Mouse (Mus musculus): ENCODE data around the gene Mcam. TPM values are rescaled to one million over a fixed set of nuclear protein-coding genes. Genes with fewer than 3 reads are reported as not detected.
A peak's percentile ranks its signal among the peaks of the same experiment; 100 is the strongest.

Mcam gene
- polyA plus RNA-seq, 1 experiment from 2014 or later, result 113 TPM

DNA sequence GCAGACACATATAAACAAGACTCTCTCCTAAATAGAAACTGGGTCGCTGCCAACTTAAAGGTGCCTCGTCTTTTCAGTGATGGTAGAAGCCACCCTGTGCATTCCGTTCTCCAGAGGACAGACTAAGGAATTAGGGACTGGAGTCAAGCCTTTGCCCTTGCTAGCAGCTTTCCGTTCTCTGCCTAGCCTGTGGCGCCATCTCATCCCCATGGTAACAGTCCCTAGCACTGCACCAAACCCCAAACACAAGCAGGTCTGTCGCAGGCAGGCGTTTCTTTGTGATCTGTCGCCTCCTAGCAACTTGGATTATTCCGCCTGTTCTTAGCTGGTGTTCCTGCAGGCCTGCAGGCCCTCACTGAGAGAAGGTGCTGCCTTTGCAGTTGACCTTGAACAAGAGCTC lies 37.7 kb upstream of the Mcam start:
- Histone ChIP-seq H3K36me3 (ENCODE audit: insufficient read depth, low read length) (no peaks in the 10 kb centered on the region), H3K4me2 (replicated peaks; ENCODE audit: low read depth, low read length) (no peak overlapping the region), H3K4me1 (ENCODE audit: insufficient read depth, low read depth, low read length) (no peaks in the 10 kb centered on the region), H3K9me3 (ENCODE audit: low read length) (no peaks in the 10 kb centered on the region), H3K27ac (ENCODE audit: low read length) (no peak overlapping the region), H3K4me3 (ENCODE audit: low read depth, low read length) (no peak overlapping the region), H3K9ac (replicated peaks; ENCODE audit: low read depth) (no peak overlapping the region), H3K27me3 (replicated peaks; ENCODE audit: insufficient read depth, low read length) (no peaks in the 10 kb centered on the region)
- no peak for TF ChIP-seq CTCF (IDR thresholded peaks at IDR 0.05)
- TF ChIP-seq EP300 (IDR thresholded peaks at IDR 0.05), result no peak
- ATAC-seq (peak; percentile 23; the same call in 1 of the 2 replicates), DNase-seq (ENCODE audit: low spot score) (no peak)
- WGBS, result 49% methylated on average over 9 of the region's 9 CpGs

- TF ChIP-seq EP300 (IDR thresholded peaks at IDR 0.05) (no peak), CTCF (IDR thresholded peaks at IDR 0.05) (no peak)
These were observed 32.8 kb upstream of the Mcam start, which contains the start of gene Mfrp for GRCm38 (mm10) chr9:44101490-44101889. Gene Mfrp (plus strand): TSS chr9:44101729.

DNA sequence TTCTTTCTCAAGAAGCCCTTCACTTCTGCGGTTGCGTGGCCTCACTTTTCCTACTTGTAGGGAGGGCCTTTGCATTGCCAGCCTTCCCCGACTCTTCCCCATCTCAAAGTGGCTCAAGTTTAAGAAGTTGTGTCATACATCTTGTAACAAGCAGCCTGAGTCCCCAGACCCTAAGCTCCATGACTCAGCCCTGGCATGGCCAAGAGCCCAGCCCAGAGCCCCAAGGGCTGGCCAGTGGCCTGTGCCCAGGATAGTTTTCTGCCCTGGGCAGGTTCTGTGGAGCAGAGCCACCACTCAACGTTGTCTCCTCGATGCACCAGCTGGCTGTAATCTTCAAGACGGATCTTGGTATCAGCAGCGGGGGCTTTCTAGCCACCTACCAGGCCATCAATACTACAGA lies 29.4 kb upstream of the Mcam start:
- no peaks in the 10 kb centered on the region for H3K27me3 ChIP-seq (replicated peaks; ENCODE audit: insufficient read depth, low read length)
- H3K27ac ChIP-seq (ENCODE audit: low read length), result no peak overlapping the region
- 87% methylated on average over 7 of the region's 7 CpGs for WGBS
- no peak for DNase-seq (ENCODE audit: low spot score)
- TF ChIP-seq CTCF (IDR thresholded peaks at IDR 0.05), result no peak
- no peak for TF ChIP-seq EP300 (IDR thresholded peaks at IDR 0.05)
- H3K4me2 ChIP-seq (replicated peaks; ENCODE audit: low read depth, low read length), result no peak overlapping the region
- no peak overlapping the region for H3K4me3 ChIP-seq (ENCODE audit: low read depth, low read length)
- peaks cover 25% of the 10 kb centered on the region for H3K4me1 ChIP-seq (ENCODE audit: insufficient read depth, low read depth, low read length)
- no peaks in the 10 kb centered on the region for H3K36me3 ChIP-seq (ENCODE audit: insufficient read depth, low read length)
- no peak overlapping the region for H3K9ac ChIP-seq (replicated peaks; ENCODE audit: low read depth)
- no peak for ATAC-seq
- H3K9me3 ChIP-seq (ENCODE audit: low read length), result no peaks in the 10 kb centered on the region

More at GRCm38 (mm10) chr9:44101490-44101889, 32.8 kb upstream of the Mcam start, which contains the start of gene Mfrp:
- Histone ChIP-seq H3K4me1 (ENCODE audit: insufficient read depth, low read depth, low read length) (peaks cover 6% of the 10 kb centered on the region; the same call in 1 of the 2 replicates), H3K4me3 (ENCODE audit: low read depth, low read length) (no peak within 1 kb of the TSS), H3K27me3 (replicated peaks; ENCODE audit: insufficient read depth, low read length) (no peaks in the 10 kb centered on the region), H3K9me3 (ENCODE audit: low read length) (no peaks in the 10 kb centered on the region), H3K4me2 (replicated peaks; ENCODE audit: low read depth, low read length) (no peak within 1 kb of the TSS), H3K36me3 (ENCODE audit: insufficient read depth, low read length) (no peaks in the 10 kb centered on the region), H3K27ac (ENCODE audit: low read length) (no peak within 1 kb of the TSS), H3K9ac (replicated peaks; ENCODE audit: low read depth) (no peak within 1 kb of the TSS)
- WGBS, result 77% methylated on average over 9 of the region's 9 CpGs
- ATAC-seq (no peak), DNase-seq (ENCODE audit: low spot score) (no peak)

DNA sequence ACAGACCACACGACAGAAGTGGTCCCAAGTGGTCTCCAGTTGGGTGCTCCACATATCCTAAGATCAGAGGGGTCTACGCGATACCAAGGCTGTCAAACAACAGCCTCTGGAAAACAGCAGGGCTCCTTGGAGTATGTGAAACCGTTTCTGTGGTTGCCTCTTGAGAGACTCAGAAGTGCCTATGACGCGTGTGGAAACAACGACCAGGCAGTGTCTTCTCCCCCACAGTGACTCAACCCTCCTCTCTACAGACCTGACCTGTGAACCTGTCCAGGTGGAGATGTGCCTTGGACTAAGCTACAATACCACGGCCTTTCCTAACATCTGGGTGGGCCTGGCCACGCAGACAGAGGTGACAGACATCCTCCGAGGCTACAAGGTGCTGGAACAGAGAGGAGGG lies 28.5 kb upstream of the Mcam start:
- TF ChIP-seq CTCF (IDR thresholded peaks at IDR 0.05), result no peak
- no peak; the same call in 1 of the 2 replicates for TF ChIP-seq EP300 (IDR thresholded peaks at IDR 0.05)
- no peak overlapping the region for H3K4me2 ChIP-seq (replicated peaks; ENCODE audit: low read depth, low read length)
- ATAC-seq, result peak; percentile 55
- no peak overlapping the region for H3K4me3 ChIP-seq (ENCODE audit: low read depth, low read length)
- no peaks in the 10 kb centered on the region for H3K27me3 ChIP-seq (replicated peaks; ENCODE audit: insufficient read depth, low read length)
- H3K9ac ChIP-seq (replicated peaks; ENCODE audit: low read depth), result no peak overlapping the region
- no peaks in the 10 kb centered on the region for H3K9me3 ChIP-seq (ENCODE audit: low read length)
- H3K27ac ChIP-seq (ENCODE audit: low read length), result no peak overlapping the region
- WGBS, result 71% methylated on average over 10 of the region's 10 CpGs
- DNase-seq (ENCODE audit: low spot score), result peak; percentile 71
- H3K4me1 ChIP-seq (ENCODE audit: insufficient read depth, low read depth, low read length), result peaks cover 30% of the 10 kb centered on the region
- no peaks in the 10 kb centered on the region for H3K36me3 ChIP-seq (ENCODE audit: insufficient read depth, low read length)

DNA sequence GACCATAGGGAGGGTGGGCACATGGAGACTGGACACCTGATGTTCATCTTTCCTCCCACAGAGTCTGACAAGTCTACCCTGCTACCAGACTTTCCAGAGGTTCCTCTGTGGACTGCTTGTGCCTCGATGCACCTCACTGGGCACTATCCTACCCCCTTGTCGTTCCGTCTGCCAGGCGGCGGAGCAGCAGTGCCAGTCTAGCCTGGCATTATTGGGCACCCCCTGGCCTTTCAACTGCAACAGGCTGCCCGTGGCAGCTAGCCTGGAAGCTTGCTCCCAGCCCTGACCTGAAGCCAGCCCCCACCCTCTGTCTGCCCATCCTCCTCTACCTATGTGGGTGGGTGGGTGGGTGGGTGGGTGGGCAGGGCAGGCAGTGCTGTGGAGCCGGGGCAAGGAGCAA lies 28.1 kb upstream of the Mcam start:
- no peak overlapping the region for H3K4me2 ChIP-seq (replicated peaks; ENCODE audit: low read depth, low read length)
- DNase-seq (ENCODE audit: low spot score) (no peak), ATAC-seq (no peak)
- H3K36me3 ChIP-seq (ENCODE audit: insufficient read depth, low read length), result no peaks in the 10 kb centered on the region
- H3K27me3 ChIP-seq (replicated peaks; ENCODE audit: insufficient read depth, low read length), result no peaks in the 10 kb centered on the region
- TF ChIP-seq EP300 (IDR thresholded peaks at IDR 0.05), result no peak
- no peak overlapping the region for H3K4me3 ChIP-seq (ENCODE audit: low read depth, low read length)
- peaks cover 30% of the 10 kb centered on the region for H3K4me1 ChIP-seq (ENCODE audit: insufficient read depth, low read depth, low read length)
- H3K27ac ChIP-seq (ENCODE audit: low read length), result peak overlapping the region; percentile 43; the same call in 1 of the 2 replicates
- H3K9me3 ChIP-seq (ENCODE audit: low read length), result no peaks in the 10 kb centered on the region
- H3K9ac ChIP-seq (replicated peaks; ENCODE audit: low read depth), result no peak overlapping the region
- WGBS, result 87% methylated on average over 7 of the region's 7 CpGs

DNA sequence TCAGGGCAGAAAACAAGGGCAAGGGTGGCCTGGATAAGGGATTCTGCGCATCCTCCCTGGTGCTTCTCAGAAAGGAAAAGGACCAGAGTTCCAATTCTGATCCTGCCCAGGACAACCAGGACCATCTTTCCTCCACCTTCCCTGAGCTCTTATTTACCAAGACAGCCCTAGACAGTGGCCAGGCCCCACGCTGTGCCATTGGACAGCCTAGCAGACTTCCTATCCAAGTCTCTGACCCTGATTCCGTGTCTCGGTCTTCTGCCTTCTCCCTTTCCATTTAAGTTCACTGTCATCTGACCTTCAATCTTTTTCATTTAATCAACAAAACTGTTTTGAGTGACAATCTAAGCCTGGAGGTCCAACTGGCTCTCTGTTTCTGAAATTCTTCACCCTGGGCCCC lies 27.7 kb upstream of the Mcam start:
- no peak overlapping the region for H3K4me3 ChIP-seq (ENCODE audit: low read depth, low read length)
- no peak for TF ChIP-seq CTCF (IDR thresholded peaks at IDR 0.05)
- TF ChIP-seq EP300 (IDR thresholded peaks at IDR 0.05), result no peak
- no peak overlapping the region for H3K9ac ChIP-seq (replicated peaks; ENCODE audit: low read depth)
- H3K27ac ChIP-seq (ENCODE audit: low read length), result peak overlapping the region; percentile 43; the same call in 1 of the 2 replicates
- WGBS, result 69% methylated on average over 4 of the region's 4 CpGs
- DNase-seq (ENCODE audit: low spot score) (no peak), ATAC-seq (no peak)
- peaks cover 30% of the 10 kb centered on the region for H3K4me1 ChIP-seq (ENCODE audit: insufficient read depth, low read depth, low read length)
- H3K9me3 ChIP-seq (ENCODE audit: low read length), result no peaks in the 10 kb centered on the region
- no peaks in the 10 kb centered on the region for H3K27me3 ChIP-seq (replicated peaks; ENCODE audit: insufficient read depth, low read length)
- no peak overlapping the region for H3K4me2 ChIP-seq (replicated peaks; ENCODE audit: low read depth, low read length)
- H3K36me3 ChIP-seq (ENCODE audit: insufficient read depth, low read length), result no peaks in the 10 kb centered on the region

DNA sequence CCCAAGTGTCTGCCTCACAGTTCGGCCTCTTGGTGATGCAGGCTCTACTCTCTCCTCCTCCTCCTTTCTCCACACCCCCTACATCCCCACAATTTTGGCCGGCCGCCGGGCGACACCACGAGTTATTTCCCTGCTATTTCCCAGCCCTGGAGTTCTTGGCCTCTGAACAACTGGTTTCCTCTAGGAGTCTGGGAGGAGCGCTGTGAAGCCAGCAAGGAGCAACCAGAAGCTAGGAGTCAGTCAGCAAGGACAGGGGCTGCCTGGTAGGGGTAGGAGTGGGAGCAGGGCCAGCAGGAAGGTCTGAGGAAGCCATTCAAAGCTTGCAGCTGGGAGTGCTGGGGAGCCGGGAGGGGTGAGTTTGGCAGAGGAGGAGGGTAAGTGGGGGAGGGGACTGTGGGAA lies 27.2 kb upstream of the Mcam start, which contains the start of gene C1qtnf5:
Gene C1qtnf5, plus strand, starts transcription at position 136 of the 400 bp plus-strand sequence.
- TF ChIP-seq EP300 (IDR thresholded peaks at IDR 0.05), result no peak
- TF ChIP-seq CTCF (IDR thresholded peaks at IDR 0.05), result peak; percentile 28
- Histone ChIP-seq H3K4me1 (ENCODE audit: insufficient read depth, low read depth, low read length) (peaks cover 30% of the 10 kb centered on the region), H3K9me3 (ENCODE audit: low read length) (no peaks in the 10 kb centered on the region), H3K27ac (ENCODE audit: low read length) (peak within 1 kb of the TSS; percentile 73), H3K36me3 (ENCODE audit: insufficient read depth, low read length) (no peaks in the 10 kb centered on the region), H3K4me2 (replicated peaks; ENCODE audit: low read depth, low read length) (peak within 1 kb of the TSS; percentile 35), H3K4me3 (ENCODE audit: low read depth, low read length) (no peak within 1 kb of the TSS), H3K27me3 (replicated peaks; ENCODE audit: insufficient read depth, low read length) (no peaks in the 10 kb centered on the region), H3K9ac (replicated peaks; ENCODE audit: low read depth) (0 out of 2 replicates have a peak within 1 kb of the TSS, but pooled peaks have one; percentile 13)
- ATAC-seq (peak; percentile 69), DNase-seq (ENCODE audit: low spot score) (peak; percentile 90)
- 32% methylated on average over 7 of the region's 8 CpGs for WGBS

Measured in lung, postnatal 0 days (tissue).